Mouse (Mus musculus) erythroblast, embryonic 14.5 days (primary cell): ENCODE data around the gene Thsd7a. TPM values are rescaled to one million over a fixed set of nuclear protein-coding genes. Genes with fewer than 3 reads are reported as not detected.

Experiments
- H3K27me3 ChIP-seq: 2 replicates; pipeline ENCODE4 v1.6.1; 2012; ENCODE audit warnings: inconsistent platforms; ENCODE audit not compliant: control insufficient read depth
- H3K36me3 ChIP-seq: 2 replicates; pipeline ENCODE4 v1.6.1; 2012; ENCODE audit warnings: mild to moderate bottlenecking, inconsistent platforms; ENCODE audit not compliant: control insufficient read depth
- H3K4me1 ChIP-seq: 2 replicates; pipeline ENCODE4 v1.6.1; 2012; ENCODE audit warnings: inconsistent platforms; ENCODE audit not compliant: control insufficient read depth
- H3K4me3 ChIP-seq: replicated peaks from 2 replicates; pipeline ENCODE3; 2012; ENCODE audit warnings: moderate library complexity, mild to moderate bottlenecking, inconsistent platforms
- H3K9me3 ChIP-seq: 2 replicates; pipeline ENCODE4 v1.6.1; 2012; ENCODE audit warnings: low read length, inconsistent platforms, mixed read lengths; ENCODE audit not compliant: control insufficient read depth
- GATA1 ChIP-seq: IDR thresholded peaks from 2 replicates; pipeline ENCODE4 v1.6.1; 2012; ENCODE audit warnings: low read length, inconsistent platforms, mixed read lengths
- TAL1 ChIP-seq: IDR thresholded peaks from 3 replicates; pipeline ENCODE4 v1.6.1; 2012; ENCODE audit warnings: low read length, inconsistent platforms, mixed read lengths
- polyA plus RNA-seq: library from polyadenylated mRNA; stranded (reverse); fragments of >175 nt; gene quantifications from 2 replicates; pipeline ENCODE4 v1.2.3, GENCODE M21; 2012

Thsd7a gene
- polyA plus RNA-seq, 1 experiment, result not detected

DNA sequence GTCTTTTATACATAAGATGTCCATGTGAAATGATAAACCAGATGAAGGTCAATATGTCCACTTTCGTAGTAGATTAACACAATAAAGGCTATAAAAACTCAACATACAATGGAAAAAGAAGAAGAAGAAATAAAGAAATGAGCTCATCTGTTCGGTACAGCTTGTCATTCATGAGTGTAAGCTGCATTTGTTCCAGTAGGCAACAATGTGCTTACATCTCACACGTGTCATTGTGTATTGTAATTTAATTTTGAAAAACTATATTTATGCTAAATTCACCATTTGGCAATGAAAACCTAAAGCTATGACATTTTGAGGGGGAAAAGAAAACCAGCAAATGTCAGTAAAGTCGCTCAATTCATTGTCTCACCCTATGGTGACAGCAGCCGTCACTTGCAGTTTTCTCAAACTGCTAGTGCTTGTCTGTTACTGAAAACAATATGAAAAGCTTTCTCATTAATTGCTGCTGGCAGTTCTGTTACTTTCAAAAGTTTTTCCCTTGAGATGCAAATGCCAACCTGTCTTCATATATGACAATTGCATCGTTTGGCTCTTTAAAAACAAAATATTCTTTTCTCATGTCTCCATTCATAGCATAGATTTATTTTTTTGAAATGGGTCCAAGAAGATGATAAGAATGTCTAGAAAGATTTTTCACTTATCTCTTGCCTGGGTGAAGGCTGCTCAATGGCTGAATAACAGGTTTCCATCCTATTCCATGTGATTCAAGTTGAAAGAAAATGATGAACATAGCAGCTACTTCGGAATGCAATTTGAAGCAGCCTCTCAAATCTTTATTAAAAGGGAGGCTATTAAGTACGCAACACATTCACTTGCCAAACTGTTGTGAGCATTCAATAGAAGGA is 10.4 kb upstream of the Thsd7a start:
- Histone ChIP-seq H3K4me1 (no peaks in the 10 kb centered on the region), H3K9me3 (no peaks in the 10 kb centered on the region), H3K4me3 (no peak overlapping the region), H3K27me3 (no peaks in the 10 kb centered on the region), H3K36me3 (no peaks in the 10 kb centered on the region)
- no peak for TF ChIP-seq TAL1
- no peak for TF ChIP-seq GATA1

DNA sequence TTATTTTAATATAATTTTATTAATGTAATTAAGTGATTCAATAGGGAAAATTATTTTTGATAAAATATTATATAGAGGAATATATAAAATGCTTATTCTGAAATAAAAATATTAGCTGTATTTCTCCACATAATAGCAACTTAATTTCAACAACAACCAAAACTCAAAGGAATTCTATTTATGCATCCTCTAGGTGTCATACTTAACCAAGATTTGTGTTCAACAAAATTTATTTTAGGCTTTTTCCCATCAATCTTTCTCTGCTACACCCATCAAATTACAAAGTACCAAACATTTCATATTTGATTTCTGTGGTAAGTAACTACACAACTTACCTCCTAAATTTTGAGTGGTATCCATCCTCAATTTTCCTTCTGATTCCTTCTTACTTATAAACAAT is 3.1 kb upstream of the Thsd7a start:
- peaks cover 36% of the 10 kb centered on the region for H3K27me3 ChIP-seq
- H3K4me3 ChIP-seq, result no peak overlapping the region
- no peak for TF ChIP-seq GATA1
- no peak for TF ChIP-seq TAL1
- H3K9me3 ChIP-seq, result no peaks in the 10 kb centered on the region
- H3K36me3 ChIP-seq, result no peaks in the 10 kb centered on the region
- H3K4me1 ChIP-seq, result no peaks in the 10 kb centered on the region

DNA sequence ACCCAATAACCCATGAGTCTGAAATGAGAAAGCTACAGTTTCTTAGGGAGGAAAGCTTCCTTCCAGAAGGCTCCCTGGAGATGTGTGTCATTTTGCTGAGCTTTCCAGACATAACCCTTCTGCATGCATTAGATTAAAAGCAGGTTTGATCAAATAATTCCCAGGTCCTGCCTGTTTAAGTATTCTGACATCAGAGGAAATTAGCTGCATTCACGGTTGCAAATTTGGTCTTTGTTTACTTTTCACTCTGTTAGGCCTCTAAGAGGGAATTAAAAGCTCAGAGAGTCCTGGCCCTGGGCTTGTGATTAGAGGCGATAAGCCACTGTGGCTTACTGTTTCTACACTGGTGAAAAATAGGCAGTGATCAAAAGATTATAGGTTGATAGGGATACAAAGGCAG is 1.2 kb upstream of the Thsd7a start:
- H3K9me3 ChIP-seq, result no peaks in the 10 kb centered on the region
- H3K4me3 ChIP-seq, result no peak overlapping the region
- H3K4me1 ChIP-seq, result no peaks in the 10 kb centered on the region
- no peak for TF ChIP-seq TAL1
- TF ChIP-seq GATA1, result no peak
- H3K27me3 ChIP-seq, result peaks cover 40% of the 10 kb centered on the region
- no peaks in the 10 kb centered on the region for H3K36me3 ChIP-seq

DNA sequence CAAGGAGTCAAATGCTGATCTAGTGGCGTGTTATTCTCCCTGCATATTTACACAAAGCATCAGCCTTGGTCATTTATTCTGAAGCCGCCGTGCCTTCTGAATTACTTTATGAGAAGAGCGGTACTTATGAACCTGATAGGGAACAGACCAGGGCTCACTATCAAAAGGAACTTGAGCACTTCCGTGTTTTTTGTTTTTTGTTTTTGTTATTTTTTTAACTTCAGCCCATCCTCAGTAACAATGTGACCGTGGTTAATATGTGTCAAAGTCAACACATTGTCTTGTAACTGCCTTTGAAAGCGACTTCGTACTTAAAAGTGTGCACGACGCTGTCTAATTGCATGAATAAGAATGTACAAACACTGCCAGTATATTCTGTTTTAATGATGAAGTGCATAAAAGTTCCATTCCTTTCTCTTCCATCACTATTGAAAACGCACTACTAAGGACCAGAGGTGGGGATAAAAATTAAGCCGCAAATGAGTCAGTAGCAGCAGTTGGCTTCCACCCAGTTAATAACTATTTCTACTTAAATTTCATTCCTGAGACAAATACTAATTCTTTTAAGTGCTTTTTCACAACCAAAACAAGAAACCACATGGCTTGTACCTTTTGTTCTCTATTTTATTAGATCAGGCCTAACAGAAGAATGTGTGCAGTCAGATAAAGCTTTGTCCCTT is 461 bp upstream of the Thsd7a start:
- Histone ChIP-seq H3K27me3 (peaks cover 40% of the 10 kb centered on the region), H3K9me3 (no peaks in the 10 kb centered on the region), H3K36me3 (no peaks in the 10 kb centered on the region), H3K4me1 (no peaks in the 10 kb centered on the region), H3K4me3 (no peak overlapping the region)
- TF ChIP-seq GATA1, result no peak
- no peak for TF ChIP-seq TAL1

DNA sequence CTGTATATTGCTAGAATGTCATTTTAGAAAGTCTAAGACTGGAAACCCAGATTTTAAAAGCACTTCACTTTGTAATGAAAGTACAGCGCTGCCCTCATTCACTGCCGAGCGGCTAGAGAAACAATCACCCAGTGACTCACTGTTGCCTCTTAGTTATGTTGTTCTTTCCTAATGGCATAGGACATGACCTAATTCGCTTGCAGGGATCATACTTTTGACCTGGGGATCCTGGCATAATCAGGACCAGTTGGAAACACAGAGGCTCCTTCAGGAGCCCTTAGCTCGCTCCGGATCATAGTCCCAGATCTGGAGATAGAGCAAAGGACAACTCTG is 790 bp downstream of the Thsd7a start:
- Histone ChIP-seq H3K4me3 (peak overlapping the region; percentile 29), H3K36me3 (no peaks in the 10 kb centered on the region), H3K9me3 (no peaks in the 10 kb centered on the region), H3K27me3 (peaks cover 40% of the 10 kb centered on the region), H3K4me1 (no peaks in the 10 kb centered on the region)
- TF ChIP-seq GATA1, result no peak
- TF ChIP-seq TAL1, result no peak

DNA sequence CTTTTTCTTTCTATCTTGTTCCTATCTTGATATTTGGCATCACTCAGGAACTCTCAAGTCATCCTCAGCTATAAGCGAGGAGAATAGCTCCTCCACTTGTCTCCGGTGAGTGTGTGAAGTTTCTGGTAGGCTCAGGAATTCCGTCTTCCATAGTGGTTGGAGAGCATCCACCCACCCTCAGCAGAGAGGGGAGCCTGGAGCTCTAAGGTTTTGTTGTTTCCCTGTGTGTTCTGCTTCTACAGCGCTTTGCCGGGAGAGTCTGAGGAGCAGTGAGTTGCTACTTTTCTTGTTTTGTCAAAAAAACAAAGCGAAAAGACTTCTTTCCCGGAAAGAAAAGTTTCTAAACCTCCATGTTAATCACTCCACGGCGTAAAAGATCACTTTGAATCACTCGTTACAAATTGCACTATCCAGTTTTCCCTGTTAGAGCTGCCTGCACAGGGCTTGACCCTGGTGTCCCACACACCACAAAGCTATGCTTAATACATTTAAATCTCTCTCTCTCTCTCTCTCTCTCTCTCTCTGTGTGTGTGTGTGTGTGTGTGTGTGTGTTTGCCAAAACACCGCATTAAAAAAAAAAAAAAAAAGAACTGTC is 1.3 kb downstream of the Thsd7a start:
- no peak for TF ChIP-seq TAL1
- TF ChIP-seq GATA1, result no peak
- Histone ChIP-seq H3K27me3 (peaks cover 40% of the 10 kb centered on the region), H3K4me1 (no peaks in the 10 kb centered on the region), H3K4me3 (no peak overlapping the region), H3K36me3 (no peaks in the 10 kb centered on the region), H3K9me3 (no peaks in the 10 kb centered on the region)

DNA sequence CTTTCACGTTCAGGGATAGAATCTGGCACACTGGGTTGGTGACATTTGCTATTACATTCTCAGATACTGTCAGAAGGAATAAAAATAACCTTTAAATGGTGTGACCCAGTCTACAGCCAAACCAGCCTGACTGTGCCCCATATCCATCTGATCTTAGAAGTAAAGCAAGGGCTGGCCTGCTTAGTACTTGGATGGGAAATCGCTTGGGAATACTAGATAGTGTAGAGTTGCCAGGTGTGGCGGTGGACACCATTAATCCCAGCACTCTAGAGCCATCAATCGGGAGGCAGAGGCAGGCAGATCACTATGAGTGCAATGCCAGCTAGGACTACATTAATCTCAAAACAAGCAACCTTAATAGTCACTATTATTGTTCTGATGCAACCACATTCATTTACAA is 6.4 kb downstream of the Thsd7a start:
- TF ChIP-seq GATA1, result no peak
- no peak for TF ChIP-seq TAL1
- H3K27me3 ChIP-seq, result peaks cover 9% of the 10 kb centered on the region
- H3K9me3 ChIP-seq, result no peaks in the 10 kb centered on the region
- no peaks in the 10 kb centered on the region for H3K36me3 ChIP-seq
- no peaks in the 10 kb centered on the region for H3K4me1 ChIP-seq
- no peak overlapping the region for H3K4me3 ChIP-seq

DNA sequence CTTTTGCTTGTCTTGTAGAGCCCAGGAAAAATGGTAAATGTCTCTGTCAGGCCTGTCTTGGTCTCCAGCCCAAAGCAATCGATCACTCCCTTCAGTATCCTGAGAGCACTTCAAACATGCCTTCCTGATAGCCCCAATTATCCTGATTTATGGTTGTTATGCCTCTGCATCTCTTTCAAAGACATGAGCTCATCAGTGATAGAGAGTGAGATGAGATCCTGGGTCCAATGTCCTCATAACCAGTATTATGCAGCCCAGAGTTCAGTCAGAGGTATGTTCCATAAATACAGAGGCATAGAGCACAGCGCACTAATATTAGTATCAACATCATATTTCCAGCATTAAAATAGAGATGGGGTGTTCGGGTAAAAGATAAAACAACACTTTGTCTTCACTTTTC is 15.3 kb downstream of the Thsd7a start:
- TF ChIP-seq TAL1 (no peak), GATA1 (no peak)
- Histone ChIP-seq H3K4me1 (no peaks in the 10 kb centered on the region), H3K36me3 (no peaks in the 10 kb centered on the region), H3K27me3 (no peaks in the 10 kb centered on the region), H3K9me3 (no peaks in the 10 kb centered on the region), H3K4me3 (no peak overlapping the region)

DNA sequence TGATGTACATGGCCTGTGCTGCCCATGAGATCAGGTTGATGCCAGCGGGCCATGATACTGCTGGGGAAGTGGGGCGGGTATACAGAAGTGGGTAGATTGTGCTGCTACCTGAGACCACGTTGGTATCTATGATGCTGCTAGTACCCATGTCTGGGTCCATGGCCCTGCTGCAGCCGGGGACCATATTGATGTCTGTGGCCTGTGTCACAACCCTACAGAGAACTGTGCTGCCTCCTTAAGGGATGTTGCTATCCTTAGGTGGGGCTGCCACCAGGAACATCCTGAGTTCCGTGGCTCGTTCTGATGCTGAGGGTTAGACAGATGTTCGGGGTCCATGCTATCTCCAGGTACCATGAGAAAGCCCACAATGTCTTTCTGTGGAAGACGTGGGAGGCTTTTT is 33.1 kb downstream of the Thsd7a start:
- no peak for TF ChIP-seq TAL1
- TF ChIP-seq GATA1, result no peak
- H3K4me1 ChIP-seq, result no peaks in the 10 kb centered on the region
- no peaks in the 10 kb centered on the region for H3K9me3 ChIP-seq
- no peaks in the 10 kb centered on the region for H3K36me3 ChIP-seq
- no peaks in the 10 kb centered on the region for H3K27me3 ChIP-seq
- no peak overlapping the region for H3K4me3 ChIP-seq
